Mouse (Mus musculus): Measurements from ENCODE around the gene Uap1. TPM values are rescaled to one million over a fixed set of nuclear protein-coding genes. Genes with fewer than 3 reads are reported as not detected.
A peak's percentile ranks its signal among the peaks of the same experiment; 100 is the strongest.

Gene Uap1
- polyA plus RNA-seq, 2 experiments = 15.6 to 32.1 TPM

DNA sequence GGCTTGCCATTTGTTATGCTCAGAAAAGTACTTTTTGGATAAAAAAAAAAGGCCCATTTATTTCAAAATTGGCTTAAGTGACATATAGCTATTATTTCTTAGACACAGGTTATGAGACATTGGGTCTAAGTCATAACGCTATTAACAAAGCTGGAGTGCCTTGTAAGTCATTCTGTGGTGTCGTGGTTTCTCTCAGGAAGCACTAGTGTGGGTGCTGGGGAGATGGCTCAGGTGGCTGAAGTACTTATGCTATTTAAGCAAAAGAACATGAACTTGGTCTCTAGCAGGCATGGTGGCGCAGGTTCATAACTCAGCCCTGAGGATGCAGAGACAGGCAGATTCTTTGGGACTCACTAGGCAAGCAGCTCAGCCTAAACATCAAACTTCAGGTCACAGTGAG is 10.4 kb upstream of the Uap1 start:
- TF ChIP-seq CTCF (IDR thresholded peaks at IDR 0.05; ENCODE audit: low read depth) (no peak), EP300 (IDR thresholded peaks at IDR 0.05; ENCODE audit: low read depth) (no peak)
- Histone ChIP-seq H3K4me3 (ENCODE audit: insufficient read depth in 1 of 2, low read depth in 2 of 2, low read length in 2 of 2) (no peak overlapping the region), H3K27me3 (ENCODE audit: control insufficient read depth, insufficient read depth, low read length) (no peaks in the 10 kb centered on the region), H3K27ac (no peak overlapping the region), H3K36me3 (replicated peaks; ENCODE audit: control insufficient read depth, insufficient read depth, low read depth) (no peaks in the 10 kb centered on the region), H3K4me1 (replicated peaks; ENCODE audit: control insufficient read depth in 2 of 2, insufficient read depth in 2 of 2, low read length in 1 of 2) (no peaks in the 10 kb centered on the region), H3K9ac (replicated peaks) (no peak overlapping the region), H3K9me3 (ENCODE audit: control insufficient read depth, low read length) (no peaks in the 10 kb centered on the region), H3K4me2 (ENCODE audit: low read depth) (no peak overlapping the region)
- DNase-seq (ENCODE audit: low read depth in 3 of 3, low spot score in 3 of 3) (no peak), ATAC-seq (ENCODE audit: insufficient read depth) (no peak)
- 40% methylated on average over 3 of the region's 3 CpGs for WGBS (ENCODE audit: insufficient replicate concordance)

DNA sequence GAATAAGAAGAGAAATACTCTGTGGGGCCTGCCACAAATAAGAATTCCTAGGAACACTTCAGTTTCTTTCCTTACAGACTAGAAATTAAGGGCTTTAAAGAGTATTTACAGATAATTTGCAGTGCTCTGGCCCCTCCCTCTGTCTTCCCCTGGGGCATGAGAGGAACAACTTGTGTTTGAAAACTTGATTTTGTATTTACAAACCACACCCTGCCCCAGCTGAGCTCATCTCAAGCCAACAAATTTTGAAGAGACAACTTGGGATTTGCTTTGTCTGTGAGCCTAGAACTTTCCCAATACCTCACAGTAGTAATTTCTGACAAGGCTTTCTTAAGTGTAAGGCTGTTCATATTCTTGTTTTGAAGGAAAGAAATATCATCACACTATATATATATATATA is 7.9 kb upstream of the Uap1 start:
- DNase-seq (ENCODE audit: low read depth in 3 of 3, low spot score in 3 of 3) (no peak), ATAC-seq (ENCODE audit: insufficient read depth) (no peak)
- H3K27ac ChIP-seq = no peak overlapping the region
- TF ChIP-seq CTCF (IDR thresholded peaks at IDR 0.05; ENCODE audit: low read depth) (no peak), EP300 (IDR thresholded peaks at IDR 0.05; ENCODE audit: low read depth) (no peak)
- no peaks in the 10 kb centered on the region for H3K9me3 ChIP-seq (ENCODE audit: control insufficient read depth, low read length)
- H3K9ac ChIP-seq (replicated peaks) = no peak overlapping the region
- peaks cover under 1 to 4% of the 10 kb centered on the region in 2 experiments; a peak in 3 of 4 replicates for H3K4me1 ChIP-seq (replicated peaks; ENCODE audit: control insufficient read depth in 2 of 2, insufficient read depth in 2 of 2, low read length in 1 of 2)
- H3K27me3 ChIP-seq (ENCODE audit: control insufficient read depth, insufficient read depth, low read length) = no peaks in the 10 kb centered on the region
- H3K4me3 ChIP-seq (ENCODE audit: insufficient read depth in 1 of 2, low read depth in 2 of 2, low read length in 2 of 2) = no peak overlapping the region
- H3K36me3 ChIP-seq (replicated peaks; ENCODE audit: control insufficient read depth, insufficient read depth, low read depth) = no peaks in the 10 kb centered on the region
- H3K4me2 ChIP-seq (ENCODE audit: low read depth) = no peak overlapping the region

DNA sequence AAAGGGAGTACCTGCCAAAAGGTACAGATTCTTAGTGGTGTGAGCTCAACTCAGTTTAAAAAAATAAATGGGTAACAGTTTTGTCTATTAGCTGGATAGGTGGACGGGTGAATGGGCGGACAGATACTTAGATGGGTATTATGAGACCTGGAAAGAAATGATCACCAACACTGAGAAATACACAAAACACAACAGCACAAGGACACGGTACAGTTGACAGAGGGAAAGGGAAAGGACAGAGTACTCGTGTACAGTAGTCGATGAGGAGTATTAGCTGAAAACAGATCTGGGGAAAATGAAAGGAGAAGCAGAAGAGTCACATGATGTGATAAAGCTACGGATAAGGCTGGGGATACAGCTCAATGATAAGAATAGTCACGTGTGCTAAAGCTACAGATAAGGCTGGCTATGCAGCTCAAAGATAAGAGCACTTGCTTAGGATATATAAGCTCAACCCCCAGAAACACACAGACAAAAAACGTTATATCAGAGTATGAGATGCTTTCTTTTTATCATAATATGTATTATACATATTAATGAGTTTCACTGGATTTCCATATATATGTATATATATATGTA is 2.0 kb upstream of the Uap1 start:
- no peak overlapping the region for H3K4me3 ChIP-seq (ENCODE audit: insufficient read depth in 1 of 2, low read depth in 2 of 2, low read length in 2 of 2)
- peak overlapping the region; percentile 52 for H3K4me2 ChIP-seq (ENCODE audit: low read depth)
- DNase-seq (ENCODE audit: low read depth in 3 of 3, low spot score in 3 of 3) (peak; percentile 49 to 59 (median 49)), ATAC-seq (ENCODE audit: insufficient read depth) (no peak)
- no peaks in the 10 kb centered on the region for H3K27me3 ChIP-seq (ENCODE audit: control insufficient read depth, insufficient read depth, low read length)
- WGBS (ENCODE audit: insufficient replicate concordance) = 32% methylated on average over 8 of the region's 8 CpGs
- TF ChIP-seq EP300 (IDR thresholded peaks at IDR 0.05; ENCODE audit: low read depth) (peak; percentile 80), CTCF (IDR thresholded peaks at IDR 0.05; ENCODE audit: low read depth) (no peak)
- H3K27ac ChIP-seq = peak overlapping the region; percentile 95
- H3K4me1 ChIP-seq (replicated peaks; ENCODE audit: control insufficient read depth in 2 of 2, insufficient read depth in 2 of 2, low read length in 1 of 2) = peaks cover 24 to 29% of the 10 kb centered on the region in 2 experiments
- no peaks in the 10 kb centered on the region for H3K9me3 ChIP-seq (ENCODE audit: control insufficient read depth, low read length)
- no peaks in the 10 kb centered on the region for H3K36me3 ChIP-seq (replicated peaks; ENCODE audit: control insufficient read depth, insufficient read depth, low read depth)
- H3K9ac ChIP-seq (replicated peaks) = no peak overlapping the region

DNA sequence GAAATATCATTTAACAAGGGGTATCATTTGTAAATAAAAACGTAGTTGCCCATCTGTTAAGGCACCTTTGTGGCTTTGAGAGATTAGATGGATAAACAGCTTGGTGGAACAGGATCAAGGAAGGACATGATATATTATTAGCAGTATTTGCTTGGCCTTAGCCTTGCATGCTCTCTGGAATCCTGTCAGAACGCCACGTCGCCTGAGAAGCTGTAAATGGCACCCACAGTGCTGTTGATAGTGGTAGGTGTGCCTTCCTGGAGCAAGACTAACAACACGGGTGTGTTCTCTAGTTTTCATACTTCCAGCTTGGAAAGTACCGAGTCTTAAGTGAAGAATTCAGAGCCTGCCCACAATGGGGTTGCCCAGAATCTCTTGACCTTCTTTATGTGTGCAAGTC is 1.1 kb upstream of the Uap1 start:
- peaks cover 24 to 29% of the 10 kb centered on the region in 2 experiments for H3K4me1 ChIP-seq (replicated peaks; ENCODE audit: control insufficient read depth in 2 of 2, insufficient read depth in 2 of 2, low read length in 1 of 2)
- DNase-seq (ENCODE audit: low read depth in 3 of 3, low spot score in 3 of 3) = peak in 2 of 3 experiments; percentile 24 to 26
- peak overlapping the region in 1 of 2 experiments; percentile 97; a peak in 2 of 4 replicates for H3K4me3 ChIP-seq (ENCODE audit: insufficient read depth in 1 of 2, low read depth in 2 of 2, low read length in 2 of 2)
- H3K36me3 ChIP-seq (replicated peaks; ENCODE audit: control insufficient read depth, insufficient read depth, low read depth) = no peaks in the 10 kb centered on the region
- 19% methylated on average over 6 of the region's 6 CpGs for WGBS (ENCODE audit: insufficient replicate concordance)
- H3K27ac ChIP-seq = peak overlapping the region; percentile 95
- H3K4me2 ChIP-seq (ENCODE audit: low read depth) = peak overlapping the region; percentile 98
- H3K27me3 ChIP-seq (ENCODE audit: control insufficient read depth, insufficient read depth, low read length) = no peaks in the 10 kb centered on the region
- no peaks in the 10 kb centered on the region for H3K9me3 ChIP-seq (ENCODE audit: control insufficient read depth, low read length)
- no peak for ATAC-seq (ENCODE audit: insufficient read depth)
- H3K9ac ChIP-seq (replicated peaks) = peak overlapping the region; percentile 81
- TF ChIP-seq CTCF (IDR thresholded peaks at IDR 0.05; ENCODE audit: low read depth) = no peak
- TF ChIP-seq EP300 (IDR thresholded peaks at IDR 0.05; ENCODE audit: low read depth) = no peak

DNA sequence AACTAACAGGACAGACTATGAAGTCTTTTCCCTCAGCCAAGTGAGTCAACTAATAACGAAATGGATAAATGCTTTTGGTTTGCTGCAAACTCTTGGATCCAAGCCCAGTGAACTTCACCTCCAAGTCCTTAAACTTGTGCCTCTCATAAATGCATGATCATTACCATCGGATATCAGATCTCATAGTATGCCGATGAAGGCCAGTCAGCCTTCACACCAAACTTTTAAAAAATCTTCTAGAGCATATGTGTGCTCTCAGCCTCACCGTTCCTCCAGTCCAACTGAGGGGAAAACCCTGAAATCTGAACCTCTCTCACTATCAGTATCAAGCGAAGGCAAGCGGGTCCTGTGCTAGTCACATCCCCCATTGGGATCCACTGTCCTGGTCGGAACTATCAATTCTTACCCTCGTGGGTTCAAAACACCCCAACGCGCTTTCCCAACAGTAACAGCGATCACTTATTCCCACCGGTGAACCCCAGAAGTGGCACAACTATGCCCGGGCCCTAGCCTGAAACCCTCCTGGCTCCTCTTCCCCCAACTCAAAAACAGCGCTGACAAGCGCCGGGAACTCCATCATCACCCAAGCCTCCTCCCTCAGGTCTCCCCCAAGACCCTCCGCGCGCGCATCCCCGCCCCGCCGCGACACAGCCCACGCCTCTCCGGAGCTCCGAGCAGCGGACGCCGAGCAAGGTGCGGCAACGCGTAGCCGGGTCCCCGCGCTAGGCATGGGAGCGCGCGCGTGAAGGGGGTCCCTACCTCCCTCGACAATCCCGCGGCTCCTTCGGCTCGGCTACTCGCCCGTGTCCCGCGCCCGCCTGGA is 555 bp downstream of the Uap1 start:
- peak overlapping the region; percentile 33 for H3K27ac ChIP-seq
- no peaks in the 10 kb centered on the region for H3K27me3 ChIP-seq (ENCODE audit: control insufficient read depth, insufficient read depth, low read length)
- peaks cover 24 to 29% of the 10 kb centered on the region in 2 experiments for H3K4me1 ChIP-seq (replicated peaks; ENCODE audit: control insufficient read depth in 2 of 2, insufficient read depth in 2 of 2, low read length in 1 of 2)
- DNase-seq (ENCODE audit: low read depth in 3 of 3, low spot score in 3 of 3) (peak; percentile 4 to 32 (median 12)), ATAC-seq (ENCODE audit: insufficient read depth) (peak; percentile 66)
- peak overlapping the region; percentile 94 for H3K9ac ChIP-seq (replicated peaks)
- TF ChIP-seq EP300 (IDR thresholded peaks at IDR 0.05; ENCODE audit: low read depth) (no peak), CTCF (IDR thresholded peaks at IDR 0.05; ENCODE audit: low read depth) (no peak)
- peak overlapping the region; percentile 89 to 97 for H3K4me3 ChIP-seq (ENCODE audit: insufficient read depth in 1 of 2, low read depth in 2 of 2, low read length in 2 of 2)
- peak overlapping the region; percentile 89 for H3K4me2 ChIP-seq (ENCODE audit: low read depth)
- no peaks in the 10 kb centered on the region for H3K36me3 ChIP-seq (replicated peaks; ENCODE audit: control insufficient read depth, insufficient read depth, low read depth)
- no peaks in the 10 kb centered on the region for H3K9me3 ChIP-seq (ENCODE audit: control insufficient read depth, low read length)
- WGBS (ENCODE audit: insufficient replicate concordance) = under 1% methylated on average over 50 of the region's 50 CpGs
